Mouse (Mus musculus): ENCODE data around the gene Kdelc2. TPM values are rescaled to one million over a fixed set of nuclear protein-coding genes. Genes with fewer than 3 reads are reported as not detected.

The Kdelc2 gene
- total RNA-seq (2015; ENCODE audit: low replicate concordance), result 0.72 and 2.1 TPM in 2 replicates
- 0.15 TPM in 1 of 2 replicates, not detected in the other for total RNA-seq (2017; ENCODE audit: low replicate concordance)

DNA sequence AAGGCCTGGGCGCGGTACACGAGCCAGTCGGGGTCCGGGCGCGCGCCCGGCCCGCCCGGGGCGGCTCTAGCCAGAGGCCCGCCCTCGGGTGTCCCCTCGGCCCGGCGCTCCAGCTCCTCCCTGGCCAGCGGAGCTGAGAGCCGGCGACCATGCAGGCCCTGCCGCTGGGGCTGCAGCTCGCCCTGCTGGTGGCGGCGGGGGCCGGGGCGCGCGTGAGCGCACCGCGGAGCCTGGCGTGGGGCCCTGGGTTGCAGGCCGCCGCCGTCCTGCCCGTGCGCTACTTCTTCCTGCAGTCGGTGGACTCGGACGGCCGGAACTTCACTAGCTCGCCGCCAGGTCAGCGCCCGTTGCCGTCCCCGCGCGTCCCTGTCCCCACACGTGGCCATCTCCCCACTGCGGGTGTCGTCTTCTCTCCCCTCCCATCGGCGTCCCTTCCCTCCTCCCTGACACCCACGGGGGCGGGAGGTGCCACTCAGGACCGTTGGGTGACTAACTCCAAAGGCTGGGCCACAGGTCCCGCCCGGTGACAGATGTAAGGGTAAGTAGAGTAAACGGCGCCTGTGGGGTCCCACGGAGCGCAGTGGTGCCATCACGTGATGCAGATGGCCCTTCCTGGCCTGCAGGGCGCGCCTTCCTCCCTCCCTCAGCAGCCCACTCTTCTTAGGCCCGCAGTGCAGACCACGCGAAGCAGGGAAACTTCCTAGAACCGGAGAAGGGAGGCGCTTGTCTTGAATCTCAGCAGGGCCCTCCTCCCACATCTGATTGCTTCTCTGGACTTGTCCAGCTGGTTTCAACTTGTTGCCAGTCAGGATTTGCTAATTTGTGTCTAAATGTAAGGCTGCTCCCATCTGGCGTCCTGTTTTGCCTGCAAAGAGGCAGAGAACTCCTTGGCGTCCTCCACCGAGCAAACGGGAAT lies at the start of gene Kdelc2:
TSS of gene Kdelc2 (plus strand) at position 75 of the 916 bp plus-strand sequence.
- no peak for ATAC-seq (replicated peaks; ENCODE audit: low FRiP score, poor library complexity, severe bottlenecking)

DNA sequence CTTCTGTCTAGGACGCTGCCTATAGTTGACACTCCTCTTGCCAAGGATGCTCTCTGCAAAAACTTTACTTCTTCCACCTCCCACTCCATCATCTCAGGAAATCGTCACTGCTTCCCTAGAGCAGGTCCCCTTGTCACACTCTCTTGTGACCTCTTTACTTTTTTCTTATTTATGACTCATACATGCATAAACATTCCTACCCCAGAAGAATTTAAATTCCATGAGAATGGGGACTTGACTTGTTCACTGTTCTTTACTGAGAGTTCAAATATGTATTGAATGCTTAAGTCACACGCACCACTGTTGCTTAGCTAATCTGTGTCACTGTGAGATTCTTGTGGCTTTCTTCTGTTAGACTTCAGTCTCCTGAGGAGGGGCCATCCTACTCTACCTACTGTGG lies 48.7 kb upstream of the Kdelc2 start:
- ATAC-seq (replicated peaks; ENCODE audit: low FRiP score, poor library complexity, severe bottlenecking), result no peak

DNA sequence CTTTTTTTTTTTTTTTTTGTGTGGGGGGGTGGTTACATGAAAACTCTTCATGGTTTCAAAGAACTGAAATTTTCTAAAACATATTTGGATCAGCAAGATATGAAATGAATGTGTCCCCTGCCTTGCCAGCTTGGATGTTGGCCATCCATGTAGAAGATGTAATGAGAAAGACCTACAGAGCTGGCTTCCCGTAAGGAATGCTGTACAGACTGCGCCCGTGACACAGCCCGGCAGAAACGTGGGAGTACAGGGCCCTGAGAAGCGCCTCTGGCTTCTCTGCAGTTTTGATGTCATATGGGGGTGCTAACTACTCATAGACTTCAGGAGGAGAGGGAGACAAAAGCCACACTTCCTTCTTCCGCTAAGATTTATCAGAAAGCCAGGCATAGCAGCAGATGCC lies 44.2 kb upstream of the Kdelc2 start:
- no peak for ATAC-seq (replicated peaks; ENCODE audit: low FRiP score, poor library complexity, severe bottlenecking)

DNA sequence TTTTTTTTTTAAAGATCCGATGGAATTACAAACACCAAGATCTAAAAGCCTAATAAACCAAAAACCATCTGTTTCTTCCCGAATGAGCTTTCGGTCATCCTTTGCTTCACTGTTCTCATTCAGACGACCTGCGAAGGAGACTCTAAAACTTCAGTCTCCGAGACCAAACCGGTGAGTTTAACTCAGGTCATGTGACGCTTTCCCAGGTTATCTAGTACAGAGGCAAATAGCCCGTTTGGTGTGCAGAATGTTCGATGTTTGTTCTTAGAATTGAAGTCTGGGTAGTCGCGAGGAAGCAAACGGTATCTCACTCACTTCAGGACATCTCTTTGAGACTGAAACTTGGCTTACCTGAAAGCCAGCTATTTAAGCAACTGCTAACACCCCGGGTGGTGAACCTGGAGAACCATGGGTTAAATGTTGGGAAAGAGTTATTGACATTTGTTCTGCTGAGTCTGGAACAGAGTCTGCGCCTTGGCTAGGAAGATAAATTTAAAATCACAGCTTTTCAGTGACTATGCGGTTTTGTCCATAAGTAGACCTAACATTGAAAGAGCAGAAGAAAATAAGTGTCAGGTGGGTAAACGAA lies 43.4 kb upstream of the Kdelc2 start:
- ATAC-seq (replicated peaks; ENCODE audit: low FRiP score, poor library complexity, severe bottlenecking), result no peak

DNA sequence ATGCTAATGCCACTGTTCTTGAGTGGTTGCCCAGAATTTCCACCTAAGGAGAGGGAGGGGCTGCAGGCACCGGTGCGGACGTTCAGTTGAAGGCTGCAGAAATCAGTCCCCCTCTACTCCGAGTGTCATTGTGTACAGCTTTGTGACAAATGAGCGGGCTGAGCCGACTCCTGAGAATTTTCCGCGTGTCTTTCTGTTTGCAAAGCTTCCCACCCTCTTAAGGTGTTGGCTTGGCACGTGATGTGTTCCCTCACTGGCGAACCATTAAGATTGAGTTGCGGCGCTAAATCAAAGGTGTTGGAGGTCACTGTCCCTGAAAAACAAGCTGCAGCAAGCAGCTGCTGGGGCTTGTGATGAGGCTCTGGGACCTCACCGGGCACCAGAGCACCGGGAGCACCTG lies 42.9 kb upstream of the Kdelc2 start:
- no peak for ATAC-seq (replicated peaks; ENCODE audit: low FRiP score, poor library complexity, severe bottlenecking)

DNA sequence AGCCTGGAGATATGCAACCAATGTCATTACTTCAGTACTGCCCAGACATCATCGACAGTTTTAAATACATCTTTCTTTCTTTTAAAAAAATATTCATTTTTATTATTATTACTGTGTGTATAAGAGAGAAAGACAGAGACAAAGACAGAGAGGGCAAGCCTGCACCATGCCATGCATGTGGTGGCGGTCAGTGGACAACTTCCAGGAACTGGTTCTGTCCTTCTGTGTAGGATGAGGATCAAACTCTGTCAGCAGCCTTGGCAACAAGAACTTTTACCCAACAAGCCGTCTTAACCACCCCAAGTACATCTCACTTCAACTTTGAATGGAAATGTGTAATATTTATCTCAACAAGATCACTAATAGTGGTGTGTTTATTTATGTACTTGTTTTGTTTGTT lies 41.8 kb upstream of the Kdelc2 start:
- ATAC-seq (replicated peaks; ENCODE audit: low FRiP score, poor library complexity, severe bottlenecking), result no peak

DNA sequence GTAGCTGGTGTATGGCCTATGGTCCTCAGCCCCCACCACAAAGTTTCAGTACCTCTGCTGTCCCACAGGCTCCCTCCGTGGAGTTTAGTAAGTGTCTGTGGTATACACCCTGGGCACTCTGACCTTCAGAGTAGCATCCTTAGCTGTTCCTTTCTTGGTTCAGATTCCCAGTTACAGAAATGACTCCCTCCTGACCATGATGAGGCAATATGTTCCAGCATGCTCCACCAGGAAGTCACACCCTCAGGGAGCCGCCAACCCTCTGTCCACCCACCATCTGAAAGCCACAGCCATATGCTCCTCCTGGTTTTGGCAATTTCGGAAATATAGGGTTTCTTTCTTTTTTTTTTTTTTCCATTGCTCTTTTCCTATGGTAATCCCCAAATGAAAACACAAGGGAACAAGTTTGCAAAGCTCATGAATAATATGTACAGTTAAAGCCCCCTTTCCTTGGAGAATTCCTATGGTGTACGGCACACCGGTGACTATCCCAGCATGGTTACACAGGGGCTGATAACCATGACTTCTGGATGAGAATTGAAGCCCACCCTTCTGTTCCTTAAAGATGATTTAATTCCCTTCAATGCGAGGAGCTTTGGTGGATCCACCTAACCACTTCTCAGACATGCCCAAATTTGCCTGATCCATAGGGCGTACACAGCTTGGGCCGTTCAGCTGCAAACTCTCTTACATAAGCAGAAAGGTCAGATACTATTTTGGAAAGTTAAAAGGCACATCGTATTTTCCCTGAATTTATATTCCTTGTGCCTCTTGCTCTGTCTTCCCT lies 39.0 kb upstream of the Kdelc2 start:
- no peak for ATAC-seq (replicated peaks; ENCODE audit: low FRiP score, poor library complexity, severe bottlenecking)

DNA sequence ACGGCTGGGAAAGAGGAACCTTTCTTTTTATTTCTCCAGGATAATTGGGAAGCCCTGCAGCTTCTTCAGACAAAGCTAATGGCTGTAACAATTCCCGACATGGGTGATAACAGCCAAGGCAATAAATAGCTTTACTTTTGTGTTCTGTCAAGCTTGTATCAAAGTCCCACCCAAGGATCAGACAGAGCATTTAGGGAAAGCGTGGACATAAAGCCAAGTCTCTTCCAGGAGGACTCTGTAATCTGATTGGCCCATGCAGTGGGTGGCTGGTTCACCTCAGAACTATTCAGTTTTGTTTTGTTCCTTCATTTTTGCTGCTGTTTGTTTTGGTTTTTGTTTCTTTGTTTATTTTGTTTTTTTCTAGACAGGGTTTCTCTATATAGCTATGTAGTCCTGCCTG lies 38.1 kb upstream of the Kdelc2 start:
- ATAC-seq (replicated peaks; ENCODE audit: low FRiP score, poor library complexity, severe bottlenecking), result no peak

DNA sequence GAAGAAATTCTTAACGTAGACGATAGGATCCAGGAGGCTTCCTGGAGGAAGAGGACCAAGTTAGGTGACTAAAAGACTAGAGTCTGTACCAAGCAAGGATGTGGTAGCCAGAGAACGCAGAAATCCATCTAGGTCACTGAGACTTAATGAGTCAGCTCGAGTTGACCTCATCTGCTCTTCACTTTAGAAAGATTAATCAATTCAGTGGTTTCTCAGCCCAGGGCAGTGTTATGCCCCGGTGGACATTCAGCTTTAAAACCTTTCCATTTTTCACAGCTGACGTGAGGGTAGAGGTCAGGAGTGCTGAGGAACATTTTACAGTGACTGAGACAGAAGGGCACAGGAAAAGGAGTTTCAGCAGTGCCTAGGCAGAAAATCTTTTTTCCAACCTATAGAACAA lies 37.4 kb upstream of the Kdelc2 start:
- no peak for ATAC-seq (replicated peaks; ENCODE audit: low FRiP score, poor library complexity, severe bottlenecking)

DNA sequence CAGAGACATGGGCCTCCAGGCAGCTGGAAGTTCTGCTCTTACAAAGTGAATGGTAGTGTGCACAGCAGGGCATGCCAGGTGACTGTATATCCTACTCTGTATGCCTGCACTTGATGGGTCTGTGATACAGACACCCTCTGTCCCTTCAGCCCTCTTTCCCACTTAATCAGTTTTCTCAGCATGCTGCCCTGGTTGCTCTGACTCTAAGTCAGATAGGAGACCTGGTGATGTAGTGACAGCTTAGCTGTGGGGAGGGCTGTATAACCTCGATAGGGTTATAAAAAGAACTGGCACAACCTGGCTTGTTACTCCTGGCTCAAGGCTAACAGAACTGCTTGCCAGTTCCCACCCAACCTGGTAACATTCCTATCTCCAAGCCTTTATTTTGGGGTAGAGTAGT lies 34.6 kb upstream of the Kdelc2 start:
- ATAC-seq (replicated peaks; ENCODE audit: low FRiP score, poor library complexity, severe bottlenecking), result no peak

DNA sequence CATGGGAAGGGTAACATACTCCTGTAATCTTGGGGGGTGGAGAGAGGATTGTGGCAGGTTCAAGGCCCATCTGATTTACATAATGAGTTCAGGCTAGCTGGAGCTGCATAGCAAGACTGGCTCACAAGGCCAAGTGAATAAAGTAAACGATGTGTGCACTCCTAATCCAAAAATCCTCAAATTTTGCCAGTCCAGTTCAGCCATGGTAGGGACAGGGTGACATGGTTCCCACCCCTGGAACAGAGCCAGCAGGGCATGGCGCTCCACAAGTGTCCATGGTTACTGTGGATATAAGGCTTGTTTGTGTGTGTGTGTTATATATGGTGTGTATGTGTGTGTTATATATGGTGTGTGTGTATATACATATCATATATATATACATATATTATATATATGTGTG lies 33.5 kb upstream of the Kdelc2 start:
- no peak for ATAC-seq (replicated peaks; ENCODE audit: low FRiP score, poor library complexity, severe bottlenecking)

DNA sequence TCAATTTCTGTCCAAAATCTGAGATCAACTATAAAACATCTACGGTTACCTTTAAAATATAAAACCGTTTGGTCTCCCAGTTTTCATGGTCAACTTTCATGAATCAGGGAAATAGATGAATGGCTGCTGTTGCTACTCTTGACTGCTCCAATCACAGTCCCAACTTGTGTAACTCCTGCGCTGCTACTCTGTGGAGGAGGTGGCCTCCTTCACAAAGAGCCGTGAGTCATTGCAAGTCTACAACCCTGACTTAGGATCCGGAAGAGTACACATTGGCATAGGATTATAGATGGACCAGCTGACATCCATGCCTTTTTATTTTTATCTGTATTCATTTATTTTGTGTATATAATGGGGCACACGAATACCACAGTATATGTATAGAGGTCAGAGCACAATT lies 31.9 kb upstream of the Kdelc2 start:
- ATAC-seq (replicated peaks; ENCODE audit: low FRiP score, poor library complexity, severe bottlenecking), result no peak

DNA sequence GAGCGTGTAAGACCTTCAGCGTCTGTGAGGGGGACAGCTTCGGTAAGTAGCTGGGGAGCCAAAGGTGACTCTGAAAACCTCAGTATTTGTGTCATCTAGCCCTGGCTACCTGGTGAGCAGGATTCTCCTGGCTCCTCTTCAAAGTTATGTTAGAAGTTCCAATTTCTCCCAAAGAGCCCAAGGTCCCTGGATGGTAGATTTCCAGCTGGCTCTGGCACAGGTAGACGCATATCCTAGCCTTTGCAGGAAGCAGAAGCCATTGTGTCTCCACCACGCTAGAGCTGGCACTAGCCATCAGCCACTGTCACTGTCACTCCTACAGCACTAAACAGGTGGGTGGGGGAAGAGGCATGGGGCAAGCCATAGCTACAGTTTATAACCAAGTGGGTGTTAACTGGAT lies 30.7 kb upstream of the Kdelc2 start:
- ATAC-seq (replicated peaks; ENCODE audit: low FRiP score, poor library complexity, severe bottlenecking), result no peak

DNA sequence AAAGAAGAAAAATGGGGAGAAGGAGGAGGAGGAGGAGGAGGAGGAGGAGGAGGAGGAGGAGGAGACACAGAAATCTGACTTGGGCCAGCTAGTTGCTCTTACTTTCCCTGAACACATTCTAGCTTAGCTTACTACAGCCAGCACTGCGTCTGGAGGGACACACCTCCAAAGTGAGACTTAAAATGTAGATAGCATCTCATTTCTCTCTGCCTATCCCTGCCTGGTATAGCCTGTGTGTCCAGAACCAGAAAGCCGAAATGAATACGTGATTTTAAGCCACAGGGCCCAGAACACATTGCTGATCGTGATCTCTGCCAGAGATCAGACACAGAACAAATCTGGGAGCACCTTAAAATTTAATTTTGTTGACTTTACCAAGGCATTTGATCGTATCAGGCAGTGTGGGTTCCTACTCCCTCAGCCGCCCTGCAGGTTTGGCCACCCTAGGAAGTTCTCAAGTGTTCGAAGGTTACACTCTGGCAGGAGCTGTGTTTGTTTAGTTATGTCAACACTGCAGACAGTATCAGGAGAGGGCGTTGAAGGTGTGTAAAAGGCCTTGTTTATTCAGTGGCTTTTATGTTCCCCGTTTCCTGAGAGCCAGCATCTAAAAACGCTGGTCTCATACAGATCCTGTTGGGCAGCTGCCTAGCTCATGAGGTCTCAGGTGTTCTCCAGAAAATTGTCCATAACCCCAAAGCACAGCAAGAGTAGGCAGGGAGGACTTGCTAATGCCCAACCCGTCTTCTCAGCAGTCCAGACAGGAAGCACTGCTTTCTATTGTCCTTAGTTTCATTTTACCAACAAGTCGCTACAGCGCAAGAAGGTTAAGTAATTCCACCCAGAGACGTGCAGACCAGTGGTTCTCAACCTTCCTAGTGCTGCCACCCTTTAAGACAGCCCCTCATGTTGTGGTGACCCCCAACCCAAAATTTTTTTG lies 27.3 kb upstream of the Kdelc2 start:
- no peak for ATAC-seq (replicated peaks; ENCODE audit: low FRiP score, poor library complexity, severe bottlenecking)

DNA sequence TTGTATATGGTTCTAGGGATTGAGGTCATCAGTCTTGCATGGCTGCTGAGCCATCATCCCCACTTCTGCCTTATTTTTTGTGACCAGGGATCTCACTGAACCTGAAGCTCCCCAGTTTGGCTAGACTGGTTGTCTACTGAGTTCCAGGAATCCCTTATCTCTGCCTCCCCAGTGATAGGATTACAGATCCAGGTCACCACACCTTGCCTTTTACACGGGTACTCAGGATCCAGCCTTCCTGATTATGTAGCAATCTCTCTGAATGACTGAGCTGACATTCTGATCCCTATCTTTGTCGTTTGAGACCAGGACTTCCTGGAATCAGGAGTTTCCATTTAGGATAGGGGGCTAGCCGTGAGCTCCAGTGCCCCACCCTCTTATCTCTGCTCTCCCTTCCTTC lies 12.5 kb upstream of the Kdelc2 start:
- ATAC-seq (replicated peaks; ENCODE audit: low FRiP score, poor library complexity, severe bottlenecking), result no peak

DNA sequence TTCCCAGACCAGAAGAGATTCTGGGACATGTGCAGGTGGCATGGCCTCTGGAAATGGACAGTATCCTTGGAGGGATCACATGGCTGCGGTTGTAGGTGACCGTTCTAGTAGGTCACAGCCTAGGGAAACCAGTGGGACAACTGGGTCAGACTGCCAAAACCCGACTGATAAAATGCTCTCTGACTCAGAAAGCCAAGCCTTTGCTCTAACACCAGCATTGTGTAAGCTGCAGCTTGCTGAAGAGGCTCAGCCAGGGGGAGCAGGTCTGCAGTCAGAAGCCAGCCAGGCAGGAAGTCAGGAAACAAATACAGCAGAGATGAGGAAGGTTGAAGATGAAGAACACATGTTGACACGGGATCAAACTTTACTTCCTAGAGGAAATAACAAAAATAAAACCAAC lies 7.9 kb upstream of the Kdelc2 start:
- no peak for ATAC-seq (replicated peaks; ENCODE audit: low FRiP score, poor library complexity, severe bottlenecking)

DNA sequence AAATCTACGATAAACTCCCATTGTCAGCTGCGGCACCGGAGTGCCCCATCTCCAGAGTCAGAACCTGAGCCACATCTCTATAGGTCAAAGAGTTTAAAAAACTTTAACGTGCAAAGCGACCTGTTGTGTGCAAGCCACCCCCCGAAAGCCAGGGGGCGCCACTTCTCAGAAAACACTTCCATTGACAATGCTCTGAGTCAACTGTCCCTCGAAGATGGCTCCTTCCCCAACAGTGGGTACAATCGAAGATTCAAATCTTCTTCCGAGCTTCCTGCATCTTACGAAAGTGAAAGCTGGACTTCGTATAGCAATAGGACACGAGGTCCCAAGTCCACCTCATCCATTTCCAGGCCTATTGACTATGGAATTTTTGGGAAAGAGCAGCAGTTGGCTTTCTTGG lies 7.0 kb upstream of the Kdelc2 start:
- 0 out of 2 replicates have a peak, but pooled peaks have one; percentile 19 for ATAC-seq (replicated peaks; ENCODE audit: low FRiP score, poor library complexity, severe bottlenecking)

DNA sequence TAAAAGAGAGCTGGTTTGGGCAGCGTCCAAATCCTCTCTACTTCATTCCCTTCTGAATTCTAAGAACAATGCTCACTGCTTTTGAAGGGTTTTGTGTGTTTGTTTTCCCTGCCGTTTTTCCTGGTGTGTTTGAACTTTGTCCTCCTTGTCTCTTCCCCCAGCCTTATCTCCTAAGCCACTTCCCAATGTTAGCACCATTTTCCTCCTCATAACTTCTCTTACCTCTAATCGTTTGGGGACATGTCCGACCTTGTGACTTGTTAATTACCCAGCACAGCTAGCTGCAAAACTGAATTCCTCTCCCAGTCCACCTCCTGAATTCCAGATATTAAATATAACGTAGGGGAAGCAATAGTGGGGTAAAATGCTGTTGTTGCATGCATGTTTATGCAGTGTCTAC lies 6.2 kb upstream of the Kdelc2 start:
- ATAC-seq (replicated peaks; ENCODE audit: low FRiP score, poor library complexity, severe bottlenecking), result no peak

DNA sequence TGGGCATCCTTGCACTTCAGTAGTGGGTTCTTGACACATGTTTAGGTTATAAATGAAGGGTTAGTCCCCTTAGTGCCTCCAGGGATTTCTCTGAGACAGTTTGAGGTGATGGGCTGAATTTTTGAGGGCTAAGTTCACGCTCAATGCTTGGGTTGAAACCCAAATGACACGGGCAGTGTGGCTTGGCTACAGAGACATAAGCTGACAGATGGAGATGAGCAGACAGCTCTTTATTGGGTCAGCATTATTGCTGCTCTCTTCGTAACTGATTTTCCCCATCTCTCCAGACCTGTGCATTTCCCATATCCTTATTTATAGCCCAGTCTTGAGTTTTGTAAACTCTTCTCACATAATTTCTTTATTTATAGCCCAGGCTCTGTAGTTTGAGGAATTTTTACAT lies 5.7 kb upstream of the Kdelc2 start:
- no peak for ATAC-seq (replicated peaks; ENCODE audit: low FRiP score, poor library complexity, severe bottlenecking)

DNA sequence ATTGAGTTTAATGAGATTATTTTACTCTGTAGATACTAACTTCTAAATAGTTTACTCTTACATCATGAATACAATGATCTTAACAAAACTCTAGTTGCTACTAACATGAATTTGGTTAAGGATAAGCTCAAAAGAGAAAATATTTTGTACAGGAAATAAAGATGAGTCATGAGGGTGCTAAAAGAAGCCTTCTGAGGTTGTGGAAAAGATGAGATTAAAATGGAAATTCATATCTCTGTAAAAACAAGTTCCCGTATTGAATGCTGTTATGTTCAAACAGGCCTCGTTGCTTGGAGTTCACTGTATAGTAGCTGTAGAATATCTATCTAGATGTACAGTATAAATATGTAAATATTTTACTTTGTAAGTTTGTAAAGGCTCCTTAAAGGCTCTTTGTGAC lies 3.2 kb upstream of the Kdelc2 start:
- no peak for ATAC-seq (replicated peaks; ENCODE audit: low FRiP score, poor library complexity, severe bottlenecking)
